9 mouse cellular contexts compared by ENCODE assay signal in genomic region chr7:24949958-24950623, GRCm38 (mm10). TPM values are rescaled to one million over a fixed set of nuclear protein-coding genes. Genes with fewer than 3 reads are reported as not detected.
A peak's percentile ranks its signal among the peaks of the same experiment; 100 is the strongest.
DNase-seq lines count a peak whose midpoint lies in the region; ATAC-seq and TF ChIP-seq lines count a peak whose summit lies in the region.
"Had no signal": no experiment of that assay in that cellular context is flagged by ENCODE, and none has a peak within 500 bp of the region (broad histone marks: within the 10 kb centered on the region; RNA-seq: fewer than 3 reads in every experiment).

No protein-coding gene starts in this region.

- 5% methylated on average over 8 of the region's 8 CpGs for WGBS in liver, adult 2 months

- H3K4me1 ChIP-seq in liver, adult 2 months (ENCODE audit: control insufficient read depth, insufficient read depth, low read length), result no peaks in the 10 kb centered on the region

- no peak overlapping the region for H3K4me3 ChIP-seq in liver, adult 2 months (ENCODE audit: insufficient read depth, low read depth, low read length)
- H3K4me3 ChIP-seq: embryonic facial prominence, embryonic 13.5 days had no signal

- H3K79me2 ChIP-seq in liver, adult 2 months (ENCODE audit: control insufficient read depth, insufficient read depth, low read length), result no peaks in the 10 kb centered on the region

- H3K27me3 ChIP-seq in liver, adult 2 months (ENCODE audit: control insufficient read depth, insufficient read depth, low read length), result peaks cover 43% of the 10 kb centered on the region

- no peak overlapping the region for H3K9ac ChIP-seq in liver, adult 2 months (ENCODE audit: low read depth, low read length)
- H3K9ac ChIP-seq: embryonic facial prominence, embryonic 13.5 days had no signal

- peak; percentile 89 for TF ChIP-seq CTCF in liver, adult 2 months (IDR thresholded peaks at IDR 0.05; ENCODE audit: low read depth, low read length)

- no peak for TF ChIP-seq POLR2A in liver, adult 2 months (IDR thresholded peaks at IDR 0.05; ENCODE audit: extremely low read depth, insufficient read depth, low read length)

- H3K27ac ChIP-seq in liver, adult 2 months (replicated peaks; ENCODE audit: insufficient read depth, low read depth, low read length), result no peak overlapping the region
- H3K27ac ChIP-seq: embryonic facial prominence, embryonic 13.5 days had no signal

- ATAC-seq in monocyte, adult 5-6 weeks (replicated peaks; ENCODE audit: insufficient number of reproducible peaks, low FRiP score, low TSS enrichment, poor library complexity, severe bottlenecking), result peak; percentile 44; the same call in 1 of the 2 replicates

- H3K36me3 ChIP-seq in liver, adult 2 months (ENCODE audit: control insufficient read depth, insufficient read depth, low read length), result no peaks in the 10 kb centered on the region
- H3K36me3 ChIP-seq: embryonic facial prominence, embryonic 13.5 days had no signal

- peak; percentile 76 for DNase-seq in right cerebral cortex, postnatal 14 days
- DNase-seq in right cerebral cortex, postnatal 36 days (ENCODE audit: low spot score in 2 of 2), result no peak
- peak; percentile 64 for DNase-seq in cerebellum, adult 9-11 months
- peak; percentile 25 to 28 for DNase-seq in gastrocnemius, adult 8-10 months (ENCODE audit: low spot score in 2 of 2)
- peak; percentile 81 for DNase-seq in induced T-regulatory cell, adult 2 months (ENCODE audit: low read depth)
- no peak for DNase-seq in liver, adult 2 months (ENCODE audit: extremely low read depth, low read depth, low spot score)
- peak; percentile 91 for DNase-seq in testis, postnatal 10 days (ENCODE audit: low spot score)

RNA-seq across cellular contexts. Expression of gene Gm4881, which starts 5.8 kb away (rescaled TPM):
- not detected for total RNA-seq in gastrocnemius, adult 8-10 months (2022)
- total RNA-seq in liver, adult 2 months (2014; rRNA removed), result not detected in 2 replicates
- not detected in 2 replicates for polyA plus RNA-seq in liver, adult 2 months (2012; rRNA removed)
- not detected in 3 replicates for total RNA-seq in monocyte, adult 5-6 weeks (2017)
- polyA plus RNA-seq: embryonic facial prominence, embryonic 13.5 days had no signal

RNA-seq across cellular contexts. Expression of gene Rabac1, which starts 22.5 kb away (rescaled TPM):
- total RNA-seq in gastrocnemius, adult 8-10 months (2022), result 100 to 1,000 TPM; 255 to 297 (median 267) TPM
- 130 and 148 TPM in 2 replicates for total RNA-seq in liver, adult 2 months (2014; rRNA removed)
- 230 and 233 TPM in 2 replicates for polyA plus RNA-seq in liver, adult 2 months (2012; rRNA removed)
- total RNA-seq in monocyte, adult 5-6 weeks (2017), result 82.7 to 149 TPM (median 92.1 TPM) in 3 replicates

RNA-seq across cellular contexts. Expression of gene Arhgef1, which starts 47.4 kb away (rescaled TPM):
- 10 to 100 TPM; 19.1 to 25.5 (median 22.5) TPM for total RNA-seq in gastrocnemius, adult 8-10 months (2022)
- 8.5 and 15.5 TPM in 2 replicates for total RNA-seq in liver, adult 2 months (2014; rRNA removed)
- 46.6 and 62.9 TPM in 2 replicates for polyA plus RNA-seq in liver, adult 2 months (2012; rRNA removed)
- 214 to 370 TPM (median 269 TPM) in 3 replicates for total RNA-seq in monocyte, adult 5-6 weeks (2017)

RNA-seq across cellular contexts. Expression of gene Cd79a, which starts 52.9 kb away (rescaled TPM):
- total RNA-seq in gastrocnemius, adult 8-10 months (2022), result under 1 TPM in 2 of 4 experiments, not detected in 2; 0.17 to 0.19 TPM
- total RNA-seq in liver, adult 2 months (2014; rRNA removed), result 0.18 and 0.60 TPM in 2 replicates
- 2.0 and 5.7 TPM in 2 replicates for polyA plus RNA-seq in liver, adult 2 months (2012; rRNA removed)
- 26.8 to 46.7 TPM (median 35.0 TPM) in 3 replicates for total RNA-seq in monocyte, adult 5-6 weeks (2017)

RNA-seq across cellular contexts. Expression of gene Atp1a3, which starts 55.7 kb away (rescaled TPM):
- total RNA-seq in gastrocnemius, adult 8-10 months (2022), result under 1 TPM; 0.25 to 0.58 (median 0.46) TPM
- 0.28 and 0.40 TPM in 2 replicates for total RNA-seq in liver, adult 2 months (2014; rRNA removed)
- 0.06 and 0.37 TPM in 2 replicates for polyA plus RNA-seq in liver, adult 2 months (2012; rRNA removed)
- total RNA-seq in monocyte, adult 5-6 weeks (2017), result 54.0 to 91.3 TPM (median 63.7 TPM) in 3 replicates

Comparison
In these comparisons a context has a peak if more than half of its experiments do, and no peak if none do; other contexts are left out.
1. DNase-seq: peak in right cerebral cortex, postnatal 14 days (single experiment), cerebellum, adult 9-11 months (single experiment), gastrocnemius, adult 8-10 months (2 of 2), induced T-regulatory cell, adult 2 months (single experiment) and testis, postnatal 10 days (single experiment); none in right cerebral cortex, postnatal 36 days (0 of 2) and liver, adult 2 months (single experiment).